Mouse (Mus musculus) heart, adult 11 months (tissue): ENCODE measurements at regions not wholly inside any gene's neighbourhood (a gene's known extent, or its start where the extent isn't known, plus 50 kb on each side); places are given as distances from the start of the nearest gene placed in this dataset.

ENCODE experiments used
- DNase-seq: peaks from one replicate; pipeline ENCODE4 v3.0.0; 2022

- DNase-seq, result peak; percentile 75
Observed at GRCm38 (mm10) chr11:22646192-22646936, 134.5 kb downstream of the Tmem17 start.

GRCm38 (mm10) chr11:22648275-22648674 is 136.4 kb downstream of the Tmem17 start:
- peak; percentile 39 for DNase-seq

- DNase-seq, result peak; percentile 55
Observed at GRCm38 (mm10) chr11:22650771-22651170, 138.9 kb downstream of the Tmem17 start.

GRCm38 (mm10) chr11:22651313-22651712 is 139.4 kb downstream of the Tmem17 start:
- no peak for DNase-seq

GRCm38 (mm10) chr11:22651911-22652310 is 140.0 kb downstream of the Tmem17 start:
- peak; percentile 80 for DNase-seq

- DNase-seq, result peak; percentile 83
Observed at GRCm38 (mm10) chr11:22652931-22653330, 141.0 kb downstream of the Tmem17 start.

GRCm38 (mm10) chr11:22653366-22653765 is 141.5 kb downstream of the Tmem17 start:
- no peak for DNase-seq

- DNase-seq, result peak; percentile 86
Observed at GRCm38 (mm10) chr11:22657635-22658034, 145.7 kb downstream of the Tmem17 start.

GRCm38 (mm10) chr11:22661072-22661471 is 149.2 kb downstream of the Tmem17 start:
- DNase-seq, result no peak

- DNase-seq, result peak; percentile 84
Observed at GRCm38 (mm10) chr11:22661713-22662551, 150.0 kb downstream of the Tmem17 start.

GRCm38 (mm10) chr11:22665978-22666377 is 154.1 kb downstream of the Tmem17 start:
- DNase-seq, result peak; percentile 90

GRCm38 (mm10) chr11:22666378-22666777 is 154.5 kb downstream of the Tmem17 start:
- no peak for DNase-seq

GRCm38 (mm10) chr11:22668220-22668619 is 156.3 kb downstream of the Tmem17 start:
- no peak for DNase-seq

- no peak for DNase-seq
Observed at GRCm38 (mm10) chr11:22669267-22669666, 157.4 kb downstream of the Tmem17 start.

- no peak for DNase-seq
Observed at GRCm38 (mm10) chr11:22671791-22672490, 160.1 kb downstream of the Tmem17 start.

- peak; percentile 39 for DNase-seq
Observed at GRCm38 (mm10) chr11:22675047-22675446, 163.2 kb downstream of the Tmem17 start.

GRCm38 (mm10) chr11:22675754-22676153 is 163.9 kb downstream of the Tmem17 start:
- peak; percentile 63 for DNase-seq

GRCm38 (mm10) chr11:22677337-22677736 is 165.4 kb downstream of the Tmem17 start:
- DNase-seq, result peak; percentile 90

- no peak for DNase-seq
Observed at GRCm38 (mm10) chr11:22684576-22684975, 172.7 kb downstream of the Tmem17 start.

GRCm38 (mm10) chr11:22690829-22691228 is 169.9 kb downstream of the B3gnt2 start:
- no peak for DNase-seq

GRCm38 (mm10) chr11:22692281-22692857 is 168.4 kb downstream of the B3gnt2 start:
- peak; percentile 53 for DNase-seq

- peak; percentile 83 for DNase-seq
Observed at GRCm38 (mm10) chr11:22692941-22693341, 167.8 kb downstream of the B3gnt2 start.

- DNase-seq, result no peak
Observed at GRCm38 (mm10) chr11:22693376-22693775, 167.4 kb downstream of the B3gnt2 start.
